In the genomic region with DNA sequence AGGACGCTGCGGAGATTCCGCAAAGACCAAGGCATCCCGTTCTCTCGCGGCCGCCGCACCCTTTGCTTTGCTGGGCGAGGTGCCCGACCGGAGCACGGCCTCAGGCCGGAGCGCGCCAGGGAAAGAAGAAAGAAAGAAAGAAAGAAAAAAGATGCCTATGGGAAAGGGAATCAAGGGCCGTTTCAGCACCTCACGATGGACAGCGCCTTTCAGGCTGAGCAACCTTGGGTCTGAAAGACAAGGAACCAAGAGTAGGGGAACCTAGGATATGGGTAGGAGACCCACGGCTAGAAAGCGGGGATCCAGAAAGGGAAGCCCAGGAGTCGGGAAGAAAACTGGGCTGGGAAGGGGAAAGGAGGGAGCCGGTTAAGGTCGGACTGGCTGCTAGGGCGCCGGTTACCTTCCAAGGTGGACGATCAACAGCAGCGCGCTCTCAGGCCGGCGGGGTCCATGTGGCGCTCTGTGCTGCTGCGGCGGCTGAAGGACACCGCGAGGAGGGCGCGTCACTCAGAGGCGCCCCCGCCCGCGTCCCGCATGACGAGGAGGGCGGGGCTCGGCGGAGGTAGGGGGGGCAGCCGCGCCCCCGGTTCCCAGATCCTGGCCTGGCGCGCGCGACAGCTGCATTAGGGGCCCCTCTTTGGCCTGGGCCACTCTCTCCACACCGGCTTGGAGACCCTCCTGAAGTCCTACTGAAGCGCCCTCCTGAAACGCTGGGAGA, we compare ENCODE assay signal across 8 mouse cellular contexts. TPM values are rescaled to one million over a fixed set of nuclear protein-coding genes. Genes with fewer than 3 reads are reported as not detected.
A peak's percentile ranks its signal among the peaks of the same experiment; 100 is the strongest.
DNase-seq lines count a peak whose midpoint lies in the region; ATAC-seq and TF ChIP-seq lines count a peak whose summit lies in the region.

A gene (minus strand): TSS at position 536 of the 718 bp plus-strand sequence.

- peak; percentile 14 to 63 for DNase-seq in heart, adult 18-20 months
- DNase-seq in heart, postnatal 25 days (ENCODE audit: low spot score) = no peak
- DNase-seq in cerebellum, adult 18-20 months = peak; percentile 80 to 91
- DNase-seq in forebrain, postnatal 0 days = peak; percentile 88
- DNase-seq in hindlimb bud, embryonic 11.5 days (ENCODE audit: extremely low spot score, low read depth, low spot score) = peak; percentile 74
- DNase-seq in left cerebral cortex, postnatal 10 days (ENCODE audit: extremely low spot score in 1 of 2, low spot score in 2 of 2) = peak; percentile 44 to 77
- DNase-seq in midbrain, embryonic 11.5 days (ENCODE audit: low spot score, missing footprints) = peak; percentile 94

- 0 out of 2 replicates have a peak, but pooled peaks cover 2% of the 10 kb centered on the region for H3K36me3 ChIP-seq in forebrain, postnatal 0 days (ENCODE audit: insufficient read depth)
- no peaks in the 10 kb centered on the region for H3K36me3 ChIP-seq in midbrain, embryonic 11.5 days (ENCODE audit: control insufficient read depth, insufficient read depth, low read length)
- H3K36me3 ChIP-seq in stomach, embryonic 14.5 days (ENCODE audit: control insufficient read depth, insufficient read depth, low read length) = no peaks in the 10 kb centered on the region

- peaks cover 3% of the 10 kb centered on the region; the same call in 1 of the 2 replicates for H3K27me3 ChIP-seq in forebrain, postnatal 0 days (ENCODE audit: insufficient read depth, low read length)
- peaks cover 24% of the 10 kb centered on the region for H3K27me3 ChIP-seq in midbrain, embryonic 11.5 days (ENCODE audit: control insufficient read depth, insufficient read depth, low read length)
- H3K27me3 ChIP-seq in stomach, embryonic 14.5 days (ENCODE audit: control insufficient read depth, insufficient read depth, low read length) = peaks cover 18% of the 10 kb centered on the region; the same call in 1 of the 2 replicates

- WGBS in forebrain, postnatal 0 days = 2% methylated on average over 56 of the region's 56 CpGs
- under 1% methylated on average over 52 of the region's 56 CpGs for WGBS in midbrain, embryonic 11.5 days
- 0% methylated on average over 51 of the region's 56 CpGs for WGBS in stomach, embryonic 14.5 days

- H3K9me3 ChIP-seq in forebrain, postnatal 0 days (ENCODE audit: low read length) = no peaks in the 10 kb centered on the region
- no peaks in the 10 kb centered on the region for H3K9me3 ChIP-seq in midbrain, embryonic 11.5 days (ENCODE audit: control insufficient read depth, low read length)
- no peaks in the 10 kb centered on the region for H3K9me3 ChIP-seq in stomach, embryonic 14.5 days (ENCODE audit: control insufficient read depth, low read depth, low read length)

- peak within 1 kb of the TSS; percentile 82 for H3K9ac ChIP-seq in forebrain, postnatal 0 days
- H3K9ac ChIP-seq in midbrain, embryonic 11.5 days (ENCODE audit: low read length) = peak within 1 kb of the TSS; percentile 55
- no peak within 1 kb of the TSS for H3K9ac ChIP-seq in stomach, embryonic 14.5 days (replicated peaks; ENCODE audit: low read depth, low read length)

- H3K4me2 ChIP-seq in forebrain, postnatal 0 days (ENCODE audit: low read depth) = peak within 1 kb of the TSS; percentile 85
- H3K4me2 ChIP-seq in midbrain, embryonic 11.5 days = peak within 1 kb of the TSS; percentile 83
- H3K4me2 ChIP-seq in stomach, embryonic 14.5 days (replicated peaks; ENCODE audit: low read depth, low read length) = peak within 1 kb of the TSS; percentile 56

- ATAC-seq in forebrain, postnatal 0 days = peak; percentile 94
- peak; percentile 90 for ATAC-seq in midbrain, embryonic 11.5 days (ENCODE audit: low FRiP score)
- peak; percentile 66 for ATAC-seq in stomach, embryonic 14.5 days (ENCODE audit: insufficient number of reproducible peaks, insufficient read depth, low FRiP score, low read depth)

- intact Hi-C loops in heart, postnatal 25 days (cut with DNase I) = no loop called here
- intact Hi-C loops in left cerebral cortex, postnatal 10 days (cut with DNase I) = no loop called here

- peak within 1 kb of the TSS; percentile 73 for H3K4me3 ChIP-seq in forebrain, postnatal 0 days (ENCODE audit: low read depth, low read length)
- H3K4me3 ChIP-seq in midbrain, embryonic 11.5 days (ENCODE audit: low read depth, low read length) = peak within 1 kb of the TSS; percentile 44
- peak within 1 kb of the TSS; percentile 25; the same call in 1 of the 2 replicates for H3K4me3 ChIP-seq in stomach, embryonic 14.5 days (ENCODE audit: low read depth, low read length)

- H3K4me1 ChIP-seq in forebrain, postnatal 0 days (ENCODE audit: insufficient read depth) = peaks cover 8% of the 10 kb centered on the region
- H3K4me1 ChIP-seq in midbrain, embryonic 11.5 days (ENCODE audit: control insufficient read depth, insufficient read depth, low read length) = peaks cover 5% of the 10 kb centered on the region; the same call in 1 of the 2 replicates
- peaks cover 8% of the 10 kb centered on the region; the same call in 1 of the 2 replicates for H3K4me1 ChIP-seq in stomach, embryonic 14.5 days (ENCODE audit: control insufficient read depth, insufficient read depth, low read length)

- peak within 1 kb of the TSS; percentile 67 for H3K27ac ChIP-seq in forebrain, postnatal 0 days (ENCODE audit: low read depth, low read length)
- H3K27ac ChIP-seq in midbrain, embryonic 11.5 days (ENCODE audit: low read depth, low read length) = no peak within 1 kb of the TSS
- H3K27ac ChIP-seq in stomach, embryonic 14.5 days (ENCODE audit: low read length) = no peak within 1 kb of the TSS

- peak; percentile 27; the same call in 1 of the 2 replicates for TF ChIP-seq CTCF in forebrain, postnatal 0 days (IDR thresholded peaks at IDR 0.05; ENCODE audit: low read depth)

RNA-seq across cellular contexts. Expression of the gene that starts here (rescaled TPM):
- total RNA-seq in heart, adult 18-20 months (2021) = under 1 TPM in 1 of 2 experiments, not detected in 1; 0.21 TPM
- not detected for total RNA-seq in heart, postnatal 25 days (2021)
- 38.1 and 51.1 TPM in 2 replicates for total RNA-seq in forebrain, postnatal 0 days (2014; rRNA removed)
- polyA plus RNA-seq in forebrain, postnatal 0 days (2015; fragmentation: Nextera tagmentation; extraction: Ambion mirVana) = 146 and 168 TPM in 2 replicates
- 100 to 1,000 TPM; 381 to 412 TPM for total RNA-seq in left cerebral cortex, postnatal 10 days (2021)
- 7.4 and 8.7 TPM in 2 replicates for polyA plus RNA-seq in midbrain, embryonic 11.5 days (2014; fragmentation: Nextera tagmentation; extraction: Ambion mirVana)
- polyA plus RNA-seq in stomach, embryonic 14.5 days (2014; fragmentation: Nextera tagmentation; extraction: Ambion mirVana) = 4.2 and 4.7 TPM in 2 replicates

Comparison
In these comparisons a context has a peak if more than half of its experiments do, and no peak if none do; other contexts are left out.
1. RNA of the gene that starts here (total RNA-seq): 381 to 412 TPM in left cerebral cortex, postnatal 10 days and 38.1 to 51.1 TPM in forebrain, postnatal 0 days; 0.21 TPM in heart, adult 18-20 months and not detected in heart, postnatal 25 days; every median in the first group is over 10 times any median in the second.
2. RNA of the gene that starts here (polyA plus RNA-seq): 146 to 168 TPM in forebrain, postnatal 0 days; 7.4 to 8.7 TPM in midbrain, embryonic 11.5 days and 4.2 to 4.7 TPM in stomach, embryonic 14.5 days; every median in the first group is over 10 times any median in the second.
3. Peak in DNase-seq in heart, adult 18-20 months; RNA of the gene not detected or under 1 TPM.
4. Peak in every context shown above with its lines, with median percentiles within 50 percentile points of each other: ATAC-seq, H3K4me2 ChIP-seq and H3K4me3 ChIP-seq.